Mouse (Mus musculus): ENCODE data around the gene Rab11fip3. TPM values are rescaled to one million over a fixed set of nuclear protein-coding genes. Genes with fewer than 3 reads are reported as not detected.
"Not testable (repeated sequence)": the region's sequence is repeated elsewhere in the genome, so short reads cannot be mapped to it uniquely, and the experiment has no call there.

The Rab11fip3 gene
- polyA plus RNA-seq, 1 experiment from 2014 or later: 28.6 TPM

GRCm38 (mm10) chr17:26052074-26052473 lies 17.3 kb downstream of the Rab11fip3 start:
- Histone ChIP-seq H3K36me3 (ENCODE audit: control insufficient read depth, insufficient read depth, low read length) (peaks cover 28% of the 10 kb centered on the region), H3K27me3 (ENCODE audit: control insufficient read depth, insufficient read depth, low read length) (no peaks in the 10 kb centered on the region), H3K9me3 (ENCODE audit: control insufficient read depth, low read length) (no peaks in the 10 kb centered on the region), H3K4me2 (ENCODE audit: low read length) (no peak overlapping the region), H3K9ac (replicated peaks; ENCODE audit: low read length) (no peak overlapping the region), H3K27ac (replicated peaks; ENCODE audit: low read depth, low read length) (no peak overlapping the region), H3K4me3 (replicated peaks; ENCODE audit: low read depth, low read length) (no peak overlapping the region), H3K4me1 (ENCODE audit: control insufficient read depth, insufficient read depth, low read length) (no peaks in the 10 kb centered on the region; the same call in 1 of the 2 replicates)
- DNase-seq: no peak
- ATAC-seq (ENCODE audit: low FRiP score, low TSS enrichment): no peak
- 91% methylated on average over 4 of the region's 4 CpGs for WGBS

DNA sequence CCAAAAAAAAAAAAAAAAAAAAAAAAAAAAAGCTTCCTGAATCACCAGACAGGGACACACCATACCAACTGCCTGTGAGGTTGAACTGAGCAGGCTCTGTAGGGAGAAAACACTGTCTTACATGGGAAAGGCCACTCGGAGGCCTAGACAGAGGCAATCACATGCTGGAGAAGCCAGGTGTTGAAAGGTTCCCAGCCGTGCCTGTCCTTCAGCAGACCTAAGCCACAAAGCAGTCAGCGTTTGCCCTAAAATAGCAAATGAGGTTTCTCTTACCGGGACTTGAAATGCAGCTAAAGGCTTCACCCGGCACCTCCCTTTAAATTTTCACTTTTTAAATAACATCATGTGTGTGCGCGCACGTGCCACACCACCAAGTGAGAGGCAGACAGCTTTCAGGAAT lies 21.2 kb downstream of the Rab11fip3 start:
- H3K9me3 ChIP-seq (ENCODE audit: control insufficient read depth, low read length): no peaks in the 10 kb centered on the region
- H3K36me3 ChIP-seq (ENCODE audit: control insufficient read depth, insufficient read depth, low read length): 0 out of 2 replicates have a peak, but pooled peaks cover 3% of the 10 kb centered on the region
- no peak overlapping the region for H3K4me3 ChIP-seq (replicated peaks; ENCODE audit: low read depth, low read length)
- H3K4me2 ChIP-seq (ENCODE audit: low read length): no peak overlapping the region
- no peak overlapping the region for H3K9ac ChIP-seq (replicated peaks; ENCODE audit: low read length)
- no peak overlapping the region for H3K27ac ChIP-seq (replicated peaks; ENCODE audit: low read depth, low read length)
- H3K4me1 ChIP-seq (ENCODE audit: control insufficient read depth, insufficient read depth, low read length): peaks cover 6% of the 10 kb centered on the region
- 96% methylated on average over 8 of the region's 8 CpGs for WGBS
- DNase-seq (no peak), ATAC-seq (ENCODE audit: low FRiP score, low TSS enrichment) (no peak)
- H3K27me3 ChIP-seq (ENCODE audit: control insufficient read depth, insufficient read depth, low read length): no peaks in the 10 kb centered on the region

DNA sequence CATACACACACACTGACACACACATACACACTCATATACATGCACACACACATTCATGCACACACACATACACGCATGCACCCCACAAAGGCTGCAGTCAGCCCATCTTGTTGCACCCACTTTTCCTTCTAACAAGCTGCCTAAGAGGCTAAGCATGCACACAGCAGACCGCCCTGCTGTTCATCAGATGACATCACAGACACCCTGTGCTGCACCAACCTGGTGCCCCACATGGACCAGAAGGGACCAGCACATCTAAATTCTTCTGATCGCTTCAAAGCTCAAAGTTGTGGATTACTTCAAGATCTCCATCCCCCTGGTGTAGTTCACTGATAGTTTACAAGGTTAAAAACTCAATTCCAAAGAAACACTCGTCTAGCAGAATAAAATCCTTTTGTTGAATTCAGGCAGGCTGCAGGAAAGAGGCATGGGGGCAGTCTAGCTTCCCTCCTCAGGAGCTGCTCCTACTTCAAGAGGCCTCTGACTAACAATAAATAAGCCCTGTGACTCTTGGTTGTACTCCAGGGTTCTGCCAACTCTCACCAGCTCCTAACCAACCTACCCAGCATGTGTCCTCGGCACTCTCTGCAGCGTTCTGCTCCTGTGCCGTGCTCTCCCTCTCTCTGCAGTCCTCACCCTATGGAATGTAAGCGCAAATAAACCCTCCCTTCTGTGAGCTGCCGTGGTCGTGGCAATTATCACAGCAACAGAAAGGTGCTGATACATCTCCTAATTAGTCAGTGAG lies 22.9 kb downstream of the Rab11fip3 start:
- Histone ChIP-seq H3K9ac (replicated peaks; ENCODE audit: low read length) (no peak overlapping the region), H3K27me3 (ENCODE audit: control insufficient read depth, insufficient read depth, low read length) (no peaks in the 10 kb centered on the region), H3K4me3 (replicated peaks; ENCODE audit: low read depth, low read length) (no peak overlapping the region), H3K9me3 (ENCODE audit: control insufficient read depth, low read length) (no peaks in the 10 kb centered on the region), H3K36me3 (ENCODE audit: control insufficient read depth, insufficient read depth, low read length) (0 out of 2 replicates have a peak, but pooled peaks cover 3% of the 10 kb centered on the region), H3K27ac (replicated peaks; ENCODE audit: low read depth, low read length) (peak overlapping the region; percentile 41; the same call in 1 of the 2 replicates), H3K4me2 (ENCODE audit: low read length) (no peak overlapping the region), H3K4me1 (ENCODE audit: control insufficient read depth, insufficient read depth, low read length) (peaks cover 10% of the 10 kb centered on the region)
- 68% methylated on average over 10 of the region's 10 CpGs for whole genome bisulfite sequencing
- DNase-seq (no peak), ATAC-seq (ENCODE audit: low FRiP score, low TSS enrichment) (no peak; the same call in 1 of the 2 replicates)

DNA sequence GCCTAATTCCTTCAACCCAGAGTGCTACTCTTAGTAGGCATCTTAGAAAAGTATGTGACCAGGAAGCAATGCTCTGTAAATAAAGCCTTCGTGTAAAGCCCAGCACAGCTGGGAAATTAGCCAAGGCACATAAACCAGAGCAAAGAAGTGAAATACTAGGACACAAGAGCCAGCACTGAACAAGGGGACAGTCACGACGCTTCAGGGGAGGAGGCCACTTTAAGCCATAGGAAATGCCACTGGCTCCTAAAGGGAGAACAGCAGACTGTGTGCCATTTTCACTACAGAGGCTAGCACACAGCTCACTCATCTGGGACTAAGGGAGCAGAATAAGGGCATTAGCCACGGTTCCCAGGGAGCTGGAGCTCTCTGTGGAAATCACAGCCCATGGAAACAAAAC lies 24.1 kb downstream of the Rab11fip3 start:
- Histone ChIP-seq H3K9me3 (ENCODE audit: control insufficient read depth, low read length) (no peaks in the 10 kb centered on the region), H3K36me3 (ENCODE audit: control insufficient read depth, insufficient read depth, low read length) (0 out of 2 replicates have a peak, but pooled peaks cover under 1% of the 10 kb centered on the region), H3K4me3 (replicated peaks; ENCODE audit: low read depth, low read length) (no peak overlapping the region), H3K27me3 (ENCODE audit: control insufficient read depth, insufficient read depth, low read length) (no peaks in the 10 kb centered on the region), H3K4me2 (ENCODE audit: low read length) (no peak overlapping the region), H3K27ac (replicated peaks; ENCODE audit: low read depth, low read length) (peak overlapping the region; percentile 34; the same call in 1 of the 2 replicates), H3K9ac (replicated peaks; ENCODE audit: low read length) (no peak overlapping the region), H3K4me1 (ENCODE audit: control insufficient read depth, insufficient read depth, low read length) (peaks cover 10% of the 10 kb centered on the region)
- ATAC-seq (ENCODE audit: low FRiP score, low TSS enrichment): no peak
- 35% methylated on average over 4 of the region's 4 CpGs for WGBS
- peak; percentile 54 for DNase-seq

GRCm38 (mm10) chr17:26043249-26043636 lies 26.1 kb downstream of the Rab11fip3 start:
- Histone ChIP-seq H3K4me1 (ENCODE audit: control insufficient read depth, insufficient read depth, low read length) (peaks cover 10% of the 10 kb centered on the region), H3K27ac (replicated peaks; ENCODE audit: low read depth, low read length) (peak overlapping the region; percentile 81), H3K4me2 (ENCODE audit: low read length) (no peak overlapping the region), H3K9me3 (ENCODE audit: control insufficient read depth, low read length) (no peaks in the 10 kb centered on the region), H3K9ac (replicated peaks; ENCODE audit: low read length) (peak overlapping the region; percentile 25), H3K27me3 (ENCODE audit: control insufficient read depth, insufficient read depth, low read length) (no peaks in the 10 kb centered on the region), H3K36me3 (ENCODE audit: control insufficient read depth, insufficient read depth, low read length) (no peaks in the 10 kb centered on the region), H3K4me3 (replicated peaks; ENCODE audit: low read depth, low read length) (no peak overlapping the region)
- no peak; the same call in 1 of the 2 replicates for ATAC-seq (ENCODE audit: low FRiP score, low TSS enrichment)
- peak; percentile 77 for DNase-seq
- 68% methylated on average over 5 of the region's 5 CpGs for WGBS

DNA sequence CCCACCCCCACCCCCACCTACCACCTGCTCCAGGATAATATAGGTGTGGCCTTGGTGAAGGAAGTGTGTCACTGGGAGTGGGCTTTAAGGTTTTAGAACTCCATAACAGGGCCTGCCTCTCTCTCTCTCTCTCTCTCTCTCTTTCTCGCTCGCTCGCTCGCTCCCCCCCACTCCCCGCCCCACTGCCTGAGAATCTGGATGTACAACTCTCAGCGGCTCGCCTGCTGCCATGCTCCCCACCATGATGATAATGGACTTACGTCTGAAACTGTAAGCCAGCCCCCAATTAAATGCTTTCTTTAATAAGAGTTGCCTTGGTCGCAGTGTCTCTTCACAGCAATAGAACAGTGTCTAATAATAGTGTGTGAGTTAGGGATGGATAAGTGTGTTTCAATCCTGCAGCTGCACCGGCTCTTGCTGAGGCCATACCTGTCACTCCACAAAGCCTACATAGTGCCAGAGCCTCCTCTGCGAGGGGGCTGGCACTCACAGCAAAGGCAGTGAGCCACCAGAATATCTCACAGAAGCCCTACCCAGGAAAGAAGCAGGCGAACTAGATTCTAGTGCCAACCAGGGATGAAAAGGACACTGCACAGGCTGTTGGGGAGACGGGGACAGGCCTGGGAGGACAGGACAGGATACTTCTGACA lies 26.6 kb downstream of the Rab11fip3 start:
- peak overlapping the region; percentile 25 for H3K9ac ChIP-seq (replicated peaks; ENCODE audit: low read length)
- peak; percentile 32 for DNase-seq
- H3K9me3 ChIP-seq (ENCODE audit: control insufficient read depth, low read length): no peaks in the 10 kb centered on the region
- no peaks in the 10 kb centered on the region for H3K36me3 ChIP-seq (ENCODE audit: control insufficient read depth, insufficient read depth, low read length)
- peak overlapping the region; percentile 81 for H3K27ac ChIP-seq (replicated peaks; ENCODE audit: low read depth, low read length)
- H3K27me3 ChIP-seq (ENCODE audit: control insufficient read depth, insufficient read depth, low read length): no peaks in the 10 kb centered on the region
- peaks cover 10% of the 10 kb centered on the region for H3K4me1 ChIP-seq (ENCODE audit: control insufficient read depth, insufficient read depth, low read length)
- no peak for ATAC-seq (ENCODE audit: low FRiP score, low TSS enrichment)
- H3K4me2 ChIP-seq (ENCODE audit: low read length): no peak overlapping the region
- H3K4me3 ChIP-seq (replicated peaks; ENCODE audit: low read depth, low read length): no peak overlapping the region
- 75% methylated on average over 13 of the region's 13 CpGs for WGBS

DNA sequence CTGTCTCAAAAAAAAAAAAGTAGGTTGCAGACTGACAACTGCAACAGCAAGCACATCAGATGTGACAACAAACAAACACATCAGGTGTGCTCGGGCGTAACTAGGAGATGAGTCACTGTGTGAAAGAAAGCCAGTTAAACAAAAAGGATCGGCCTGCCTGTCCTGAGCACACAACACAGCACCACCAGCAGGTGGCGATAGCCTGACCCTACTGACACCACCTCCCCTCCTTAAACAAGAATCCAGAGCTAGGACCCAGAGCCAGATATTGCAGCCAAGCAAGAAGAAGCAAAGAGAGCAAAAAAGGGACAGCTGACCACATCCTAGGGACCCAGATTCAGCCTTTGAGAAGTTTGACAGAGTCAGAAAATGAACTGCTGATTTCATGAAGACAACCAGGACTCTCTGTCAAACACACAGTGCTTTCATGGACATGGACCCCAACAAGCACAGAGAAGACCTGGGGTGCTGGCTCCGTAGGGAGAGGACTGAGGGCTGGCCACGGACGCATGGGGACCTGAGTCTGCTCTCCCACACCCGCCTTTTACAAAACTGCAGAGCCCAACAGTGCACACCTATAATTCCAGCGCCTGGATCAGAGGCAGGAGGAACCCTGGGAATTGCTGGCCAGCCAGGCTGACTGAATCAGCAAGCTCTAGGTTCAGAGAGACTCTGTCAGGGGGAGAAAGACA lies 28.1 kb downstream of the Rab11fip3 start:
- 49% methylated on average over 9 of the region's 9 CpGs for WGBS
- Histone ChIP-seq H3K27ac (replicated peaks; ENCODE audit: low read depth, low read length) (no peak overlapping the region), H3K4me1 (ENCODE audit: control insufficient read depth, insufficient read depth, low read length) (peaks cover 10% of the 10 kb centered on the region), H3K9me3 (ENCODE audit: control insufficient read depth, low read length) (no peaks in the 10 kb centered on the region), H3K9ac (replicated peaks; ENCODE audit: low read length) (no peak overlapping the region), H3K4me3 (replicated peaks; ENCODE audit: low read depth, low read length) (no peak overlapping the region), H3K27me3 (ENCODE audit: control insufficient read depth, insufficient read depth, low read length) (no peaks in the 10 kb centered on the region), H3K4me2 (ENCODE audit: low read length) (no peak overlapping the region), H3K36me3 (ENCODE audit: control insufficient read depth, insufficient read depth, low read length) (0 out of 2 replicates have a peak, but pooled peaks cover 3% of the 10 kb centered on the region)
- ATAC-seq (ENCODE audit: low FRiP score, low TSS enrichment) (no peak), DNase-seq (peak; percentile 77)

GRCm38 (mm10) chr17:26040711-26041110 lies 28.6 kb downstream of the Rab11fip3 start:
- not testable (repeated sequence) for H3K9ac ChIP-seq (replicated peaks; ENCODE audit: low read length)
- 87% methylated on average over 8 of the region's 8 CpGs for WGBS

More at GRCm38 (mm10) chr17:26040711-26041110, 28.6 kb downstream of the Rab11fip3 start:
- H3K9me3 ChIP-seq (ENCODE audit: control insufficient read depth, low read length); DNase-seq; H3K4me3 ChIP-seq (replicated peaks; ENCODE audit: low read depth, low read length); H3K4me2 ChIP-seq (ENCODE audit: low read length); ATAC-seq (ENCODE audit: low FRiP score, low TSS enrichment); H3K27ac ChIP-seq (replicated peaks; ENCODE audit: low read depth, low read length); H3K27me3 ChIP-seq (ENCODE audit: control insufficient read depth, insufficient read depth, low read length); H3K36me3 ChIP-seq (ENCODE audit: control insufficient read depth, insufficient read depth, low read length): not testable (repeated sequence)
- peaks cover 10% of the 10 kb centered on the region for H3K4me1 ChIP-seq (ENCODE audit: control insufficient read depth, insufficient read depth, low read length)

Measured in midbrain, embryonic 14.5 days (tissue).